Mouse (Mus musculus): ENCODE data around the gene Fbxo7.

- TF ChIP-seq CTCF (IDR thresholded peaks at IDR 0.05; ENCODE audit: low read depth, low read length): no peak
- TF ChIP-seq TAL1 (conservative IDR thresholded peaks at IDR 0.05; ENCODE audit: low read depth, low read length): no peak
These were observed 76.6 kb downstream of the Fbxo7 start for GRCm38 (mm10) chr10:86098363-86098762.

All from G1E (cell line).